Comparison of ENCODE assay signal across 8 mouse cellular contexts in genomic region chr8:105566703-105567595, GRCm38 (mm10). TPM values are rescaled to one million over a fixed set of nuclear protein-coding genes. Genes with fewer than 3 reads are reported as not detected.
DNase-seq lines count a peak whose midpoint lies in the region; ATAC-seq and TF ChIP-seq lines count a peak whose summit lies in the region.

No protein-coding gene starts in this region.

- H3K27me3 ChIP-seq in embryonic facial prominence, embryonic 12.5 days = peaks cover 6% of the 10 kb centered on the region; the same call in 1 of the 2 replicates
- no peaks in the 10 kb centered on the region for H3K27me3 ChIP-seq in hindbrain, embryonic 13.5 days
- H3K27me3 ChIP-seq in liver, embryonic 14.5 days (ENCODE audit: control insufficient read depth, insufficient read depth, low read length) = no peaks in the 10 kb centered on the region; the same call in 1 of the 2 replicates

- DNase-seq in heart, adult 11 months = peak; percentile 94
- DNase-seq in heart, adult 8-10 months (ENCODE audit: low spot score) = no peak
- peak; percentile 36 for DNase-seq in Muller cell, postnatal 12 days (ENCODE audit: inconsistent ontology term)
- DNase-seq in liver, embryonic 14.5 days (ENCODE audit: low read depth in 3 of 3, low spot score in 3 of 3) = no peak
- no peak for DNase-seq in frontal cortex, adult 2 months (ENCODE audit: extremely low spot score in 1 of 2, low spot score in 1 of 2)

- peaks cover 20% of the 10 kb centered on the region for H3K4me1 ChIP-seq in embryonic facial prominence, embryonic 12.5 days
- H3K4me1 ChIP-seq in hindbrain, embryonic 13.5 days (replicated peaks) = peaks cover 46% of the 10 kb centered on the region
- peaks cover 14 to 15% of the 10 kb centered on the region in 2 experiments for H3K4me1 ChIP-seq in liver, embryonic 14.5 days (replicated peaks; ENCODE audit: control insufficient read depth in 2 of 2, insufficient read depth in 2 of 2, low read length in 1 of 2)
- H3K4me1 ChIP-seq in olfactory bulb, adult 2 months (ENCODE audit: control insufficient read depth, insufficient read depth, low read length) = peaks cover 15% of the 10 kb centered on the region

- no peak for TF ChIP-seq POLR2A in olfactory bulb, adult 2 months (IDR thresholded peaks at IDR 0.05; ENCODE audit: insufficient read depth, low read depth, low read length)

- TF ChIP-seq CTCF in liver, embryonic 14.5 days (IDR thresholded peaks at IDR 0.05; ENCODE audit: low read depth) = no peak
- no peak for TF ChIP-seq CTCF in olfactory bulb, adult 2 months (IDR thresholded peaks at IDR 0.05; ENCODE audit: insufficient read depth, low read depth, low read length)

- H3K4me2 ChIP-seq in embryonic facial prominence, embryonic 12.5 days (replicated peaks) = peak overlapping the region; percentile 83
- H3K4me2 ChIP-seq in hindbrain, embryonic 13.5 days = peak overlapping the region; percentile 90
- H3K4me2 ChIP-seq in liver, embryonic 14.5 days (ENCODE audit: low read depth) = peak overlapping the region; percentile 99

- H3K9ac ChIP-seq in embryonic facial prominence, embryonic 12.5 days = peak overlapping the region; percentile 57
- peak overlapping the region; percentile 73 for H3K9ac ChIP-seq in hindbrain, embryonic 13.5 days
- peak overlapping the region; percentile 74 for H3K9ac ChIP-seq in liver, embryonic 14.5 days (replicated peaks)

- peak overlapping the region; percentile 93 for H3K4me3 ChIP-seq in embryonic facial prominence, embryonic 12.5 days
- peak overlapping the region; percentile 89 for H3K4me3 ChIP-seq in hindbrain, embryonic 13.5 days
- H3K4me3 ChIP-seq in liver, embryonic 14.5 days (ENCODE audit: insufficient read depth in 1 of 2, low read depth in 2 of 2, low read length in 2 of 2) = peak overlapping the region; percentile 63 to 85
- peak overlapping the region; percentile 95 for H3K4me3 ChIP-seq in olfactory bulb, adult 2 months (ENCODE audit: insufficient read depth, low read depth, low read length)

- 28% methylated on average over 27 of the region's 27 CpGs for WGBS in embryonic facial prominence, embryonic 12.5 days
- 32% methylated on average over 27 of the region's 27 CpGs for WGBS in hindbrain, embryonic 13.5 days
- 29% methylated on average over 27 of the region's 27 CpGs for whole genome bisulfite sequencing in liver, embryonic 14.5 days (ENCODE audit: insufficient replicate concordance)
- 36% methylated on average over 27 of the region's 27 CpGs for WGBS in olfactory bulb, adult 2 months

- H3K36me3 ChIP-seq in embryonic facial prominence, embryonic 12.5 days = no peaks in the 10 kb centered on the region
- H3K36me3 ChIP-seq in hindbrain, embryonic 13.5 days = peaks cover 4% of the 10 kb centered on the region
- H3K36me3 ChIP-seq in liver, embryonic 14.5 days (replicated peaks; ENCODE audit: control insufficient read depth, insufficient read depth, low read depth) = no peaks in the 10 kb centered on the region; the same call in 1 of the 2 replicates

- no peaks in the 10 kb centered on the region for H3K9me3 ChIP-seq in embryonic facial prominence, embryonic 12.5 days
- no peaks in the 10 kb centered on the region for H3K9me3 ChIP-seq in hindbrain, embryonic 13.5 days
- H3K9me3 ChIP-seq in liver, embryonic 14.5 days (ENCODE audit: control insufficient read depth, low read length) = no peaks in the 10 kb centered on the region

- TF ChIP-seq EP300 in liver, embryonic 14.5 days (IDR thresholded peaks at IDR 0.05; ENCODE audit: low read depth) = no peak

- no peak; the same call in 1 of the 2 replicates for ATAC-seq in embryonic facial prominence, embryonic 12.5 days (ENCODE audit: insufficient number of reproducible peaks, insufficient read depth, low FRiP score, low TSS enrichment)
- 0 out of 2 replicates have a peak, but pooled peaks have one; percentile 1 for ATAC-seq in hindbrain, embryonic 13.5 days (ENCODE audit: low FRiP score)
- no peak for ATAC-seq in liver, embryonic 14.5 days (ENCODE audit: insufficient read depth)

- H3K27ac ChIP-seq in embryonic facial prominence, embryonic 12.5 days = no peak overlapping the region
- peak overlapping the region; percentile 73; the same call in 1 of the 2 replicates for H3K27ac ChIP-seq in hindbrain, embryonic 13.5 days
- H3K27ac ChIP-seq in liver, embryonic 14.5 days = peak overlapping the region; percentile 72
- H3K27ac ChIP-seq in olfactory bulb, adult 2 months (ENCODE audit: insufficient read depth, low read depth, low read length) = no peak overlapping the region

RNA-seq across cellular contexts. Expression of gene Atp6v0d1, which starts 1.1 kb away (rescaled TPM):
- total RNA-seq in heart, adult 8-10 months (2022) = 10 to 100 TPM; 41.6 to 53.8 (median 51.7) TPM
- polyA plus RNA-seq in embryonic facial prominence, embryonic 12.5 days (2016; fragmentation: Nextera tagmentation; extraction: Ambion mirVana) = 75.4 and 84.3 TPM in 2 replicates
- 201 and 203 TPM in 2 replicates for polyA plus RNA-seq in hindbrain, embryonic 13.5 days (2015; fragmentation: Nextera tagmentation; extraction: Ambion mirVana)
- polyA plus RNA-seq in liver, embryonic 14.5 days (2012; rRNA removed) = 36.0 and 40.1 TPM in 2 replicates
- polyA plus RNA-seq in liver, embryonic 14.5 days (2014; fragmentation: Nextera tagmentation; extraction: Ambion mirVana) = 44.3 and 46.3 TPM in 2 replicates
- not detected in 2 replicates for polyA plus RNA-seq in olfactory bulb, adult 2 months (2012; ENCODE audit: insufficient read depth, insufficient read length, low replicate concordance, missing spikeins)
- polyA plus RNA-seq in frontal cortex, adult 2 months (2012; rRNA removed) = 334 and 339 TPM in 2 replicates

RNA-seq across cellular contexts. Expression of gene Ripor1, which starts 38.1 kb away (rescaled TPM):
- 10 to 100 TPM; 45.5 to 50.0 (median 47.4) TPM for total RNA-seq in heart, adult 8-10 months (2022)
- 14.6 and 15.3 TPM in 2 replicates for polyA plus RNA-seq in embryonic facial prominence, embryonic 12.5 days (2016; fragmentation: Nextera tagmentation; extraction: Ambion mirVana)
- 26.6 and 27.1 TPM in 2 replicates for polyA plus RNA-seq in hindbrain, embryonic 13.5 days (2015; fragmentation: Nextera tagmentation; extraction: Ambion mirVana)
- 4.5 and 5.4 TPM in 2 replicates for polyA plus RNA-seq in liver, embryonic 14.5 days (2012; rRNA removed)
- 4.9 and 6.1 TPM in 2 replicates for polyA plus RNA-seq in liver, embryonic 14.5 days (2014; fragmentation: Nextera tagmentation; extraction: Ambion mirVana)
- polyA plus RNA-seq in olfactory bulb, adult 2 months (2012; ENCODE audit: insufficient read depth, insufficient read length, low replicate concordance, missing spikeins) = not detected in 2 replicates
- polyA plus RNA-seq in frontal cortex, adult 2 months (2012; rRNA removed) = 52.0 and 52.1 TPM in 2 replicates

RNA-seq across cellular contexts. Expression of gene Hsd11b2, which starts 48.4 kb away (rescaled TPM):
- under 1 TPM in 1 of 4 experiments, not detected in 3; 0.22 TPM for total RNA-seq in heart, adult 8-10 months (2022)
- 6.1 and 6.6 TPM in 2 replicates for polyA plus RNA-seq in embryonic facial prominence, embryonic 12.5 days (2016; fragmentation: Nextera tagmentation; extraction: Ambion mirVana)
- 7.8 and 11.0 TPM in 2 replicates for polyA plus RNA-seq in hindbrain, embryonic 13.5 days (2015; fragmentation: Nextera tagmentation; extraction: Ambion mirVana)
- 1.1 TPM in 2 replicates for polyA plus RNA-seq in liver, embryonic 14.5 days (2012; rRNA removed)
- 0.42 and 0.99 TPM in 2 replicates for polyA plus RNA-seq in liver, embryonic 14.5 days (2014; fragmentation: Nextera tagmentation; extraction: Ambion mirVana)
- polyA plus RNA-seq in olfactory bulb, adult 2 months (2012; ENCODE audit: insufficient read depth, insufficient read length, low replicate concordance, missing spikeins) = not detected in 2 replicates
- polyA plus RNA-seq in frontal cortex, adult 2 months (2012; rRNA removed) = 0.21 and 0.22 TPM in 2 replicates

Comparison
In these comparisons a context has a peak if more than half of its experiments do, and no peak if none do; other contexts are left out.
1. DNase-seq: peak in heart, adult 11 months (single experiment) and Muller cell, postnatal 12 days (single experiment); none in heart, adult 8-10 months (single experiment), liver, embryonic 14.5 days (0 of 3) and frontal cortex, adult 2 months (0 of 2).
2. H3K27ac ChIP-seq: peak in hindbrain, embryonic 13.5 days (single experiment) and liver, embryonic 14.5 days (single experiment); none in embryonic facial prominence, embryonic 12.5 days (single experiment) and olfactory bulb, adult 2 months (single experiment).
3. RNA of gene Atp6v0d1, which starts 1.1 kb away (polyA plus RNA-seq): 334 to 339 TPM in frontal cortex, adult 2 months, 201 to 203 TPM in hindbrain, embryonic 13.5 days, 75.4 to 84.3 TPM in embryonic facial prominence, embryonic 12.5 days and 36.0 to 46.3 TPM in liver, embryonic 14.5 days; not detected in olfactory bulb, adult 2 months; every median in the first group is over 10 times any median in the second.
4. Peak in every context shown above with its lines, with median percentiles within 50 percentile points of each other: H3K4me2 ChIP-seq, H3K4me3 ChIP-seq and H3K9ac ChIP-seq.